Mouse (Mus musculus): Measurements from ENCODE around the gene Ehhadh.

Gene Ehhadh

GRCm38 (mm10) chr16:21727421-21727820 is 60.2 kb downstream of the Ehhadh start:
- DNase-seq, result no peak

- no peak for DNase-seq
Observed at GRCm38 (mm10) chr16:21724261-21724660, 63.3 kb downstream of the Ehhadh start.

DNA sequence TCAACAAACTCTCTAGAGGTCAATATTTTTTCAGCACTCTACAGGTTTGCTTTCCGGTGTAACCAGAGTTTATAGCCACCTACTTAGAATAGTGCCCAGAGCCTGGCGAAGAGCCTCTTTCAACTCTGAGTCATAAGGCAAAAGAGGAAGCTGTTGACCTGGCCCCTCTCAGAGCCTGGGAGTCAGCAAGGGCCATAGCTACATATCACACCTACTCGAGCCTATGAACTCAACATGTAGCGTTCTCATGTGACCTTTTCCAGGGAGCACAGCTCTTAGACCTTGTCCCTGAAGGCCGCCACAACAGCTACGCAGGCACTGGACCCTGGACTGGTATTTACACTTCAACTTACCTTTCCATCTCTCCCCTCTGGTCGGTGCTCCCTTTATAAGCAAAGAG is 67.8 kb downstream of the Ehhadh start:
- DNase-seq, result no peak

GRCm38 (mm10) chr16:21714516-21714915 is 73.1 kb downstream of the Ehhadh start:
- no peak for DNase-seq
